Mouse (Mus musculus) G1E (cell line): ENCODE data around the gene Abcg4.

Experiments
- CTCF ChIP-seq: IDR thresholded peaks from 2 replicates; pipeline ENCODE4 v1.5.1; 2012; ENCODE audit warnings: low read depth, low read length, inconsistent platforms, mixed read lengths
- GATA1 ChIP-seq: IDR thresholded peaks from 2 replicates; pipeline ENCODE4 v1.6.1; 2012; ENCODE audit warnings: borderline replicate concordance, low read length, inconsistent platforms, mixed read lengths
- GATA2 ChIP-seq: IDR thresholded peaks from 2 replicates; pipeline ENCODE4 v1.6.1; 2012; ENCODE audit warnings: low read depth, low read length, inconsistent platforms, borderline replicate concordance
- POLR2AphosphoS5 ChIP-seq: IDR thresholded peaks from 2 replicates; pipeline ENCODE4 v1.6.1; 2012; ENCODE audit warnings: low read depth, low read length, inconsistent platforms; ENCODE audit not compliant: insufficient replicate concordance
- TAL1 ChIP-seq: conservative IDR thresholded peaks from 2 replicates; pipeline ENCODE4 v1.6.1; 2012; ENCODE audit warnings: low read depth, low read length, inconsistent platforms, mixed read lengths

DNA sequence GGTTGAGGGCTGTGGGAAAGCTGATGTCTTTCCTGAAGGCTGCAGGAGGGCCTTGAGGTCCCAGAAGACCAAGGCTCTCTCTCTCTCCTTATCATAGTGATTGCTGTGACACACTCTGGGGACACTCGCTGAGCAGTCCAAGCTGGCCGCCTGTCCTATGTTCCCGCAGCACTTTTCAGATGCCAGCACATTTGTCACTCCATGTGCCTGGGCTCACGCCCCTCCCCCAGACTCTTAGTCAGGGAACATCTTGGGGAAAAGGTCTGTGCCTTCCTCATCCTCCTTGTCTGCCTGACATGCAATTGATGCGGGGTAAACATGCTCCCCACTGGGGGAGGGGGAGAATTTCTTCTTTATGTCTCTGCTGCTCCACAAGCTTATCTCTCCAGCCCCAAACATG is 5.2 kb downstream of the Abcg4 start:
- TF ChIP-seq GATA2 (no peak), GATA1 (no peak), CTCF (no peak), POLR2AphosphoS5 (no peak), TAL1 (no peak)
